Mouse (Mus musculus): ENCODE data around the gene 8030474K03Rik.
"Not testable (repeated sequence)": the region's sequence is repeated elsewhere in the genome, so short reads cannot be mapped to it uniquely, and the experiment has no call there.

8030474K03Rik gene

DNA sequence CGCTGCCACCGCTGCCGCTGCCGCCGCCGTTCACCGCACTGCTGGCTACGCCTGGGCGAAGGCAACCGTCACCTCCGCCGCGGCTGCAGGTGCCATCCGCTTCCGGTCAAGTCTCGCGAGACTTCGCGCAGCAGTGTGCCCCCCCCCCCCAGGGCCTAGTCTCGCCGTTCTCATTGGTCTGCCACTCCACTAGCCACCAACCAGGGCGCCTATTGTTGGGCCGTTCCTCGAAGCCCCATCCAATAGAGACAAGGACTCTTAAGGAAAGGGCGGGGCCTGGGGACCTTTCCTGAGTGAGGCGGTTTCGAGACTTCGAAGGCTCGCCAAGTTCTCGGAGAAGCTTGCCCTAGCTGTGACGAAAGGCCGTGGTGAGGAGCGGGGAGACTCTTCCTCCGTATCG is at the start of gene 8030474K03Rik, which contains the start of gene Gm4779:
Gene 8030474K03Rik, plus strand, starts transcription at position 315 of the 400 bp plus-strand sequence.
Gene Gm4779, minus strand, starts transcription at position 82 of the 400 bp plus-strand sequence.
- DNase-seq (ENCODE audit: low read depth, low spot score), result no peak

DNA sequence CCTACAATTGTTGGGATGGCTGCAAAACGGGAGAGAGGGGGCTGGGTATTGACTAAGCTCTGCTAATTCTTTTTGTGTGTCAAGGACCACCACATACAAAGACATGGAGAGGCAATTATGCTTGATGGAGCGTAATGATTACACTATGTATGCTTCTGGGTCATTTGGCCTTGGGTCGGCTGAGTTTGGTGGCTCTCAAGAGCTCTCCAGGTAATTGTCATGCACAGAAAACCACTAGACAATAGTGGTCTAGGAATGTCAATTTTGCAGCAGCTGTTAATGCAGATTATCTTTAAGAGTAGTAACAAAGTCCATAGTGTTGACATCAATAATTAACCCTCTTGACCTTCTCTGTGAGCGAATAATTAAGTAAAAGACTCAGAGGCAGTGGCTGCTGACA is 44.3 kb upstream of the 8030474K03Rik start:
- no peak for DNase-seq (ENCODE audit: low read depth, low spot score)

DNA sequence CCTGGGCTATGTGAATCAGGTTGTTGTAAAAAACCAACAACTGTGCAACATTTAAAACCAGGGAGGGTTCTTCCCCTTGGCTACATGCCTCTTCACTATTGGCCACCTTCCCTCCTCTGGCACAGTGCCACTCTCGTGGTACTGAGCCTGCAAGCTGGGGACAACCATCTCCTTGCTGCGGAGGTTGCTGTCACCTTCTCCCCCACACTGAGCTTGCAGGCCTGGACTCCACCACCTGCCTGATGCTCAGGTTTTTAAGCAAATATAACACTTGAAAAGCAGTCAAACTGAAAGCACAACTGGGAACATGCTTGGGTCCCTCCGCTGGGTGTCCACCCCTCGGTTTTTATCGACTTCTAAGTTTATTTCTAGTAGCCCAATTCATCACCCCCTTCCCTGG is 40.0 kb upstream of the 8030474K03Rik start:
- DNase-seq (ENCODE audit: low read depth, low spot score), result no peak

DNA sequence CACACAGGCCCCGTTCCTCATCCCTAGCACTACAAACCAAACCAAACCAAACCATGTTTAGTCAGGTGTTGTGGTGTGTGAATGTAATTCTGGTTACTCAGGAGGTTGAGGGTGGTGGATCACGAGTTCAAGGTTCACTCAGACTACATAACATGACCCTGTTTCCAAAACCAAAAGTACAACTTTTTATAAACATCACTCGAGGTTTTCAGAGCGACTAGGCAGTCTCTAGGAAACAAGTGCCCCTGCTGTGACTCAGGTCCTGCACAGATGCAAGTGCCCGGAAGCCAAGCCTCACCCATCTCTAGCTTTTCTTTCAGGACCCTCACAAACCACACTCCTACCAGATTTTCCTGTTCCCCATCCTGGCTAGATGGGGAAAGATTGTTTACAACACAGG is 29.8 kb upstream of the 8030474K03Rik start:
- DNase-seq (ENCODE audit: low read depth, low spot score), result no peak

DNA sequence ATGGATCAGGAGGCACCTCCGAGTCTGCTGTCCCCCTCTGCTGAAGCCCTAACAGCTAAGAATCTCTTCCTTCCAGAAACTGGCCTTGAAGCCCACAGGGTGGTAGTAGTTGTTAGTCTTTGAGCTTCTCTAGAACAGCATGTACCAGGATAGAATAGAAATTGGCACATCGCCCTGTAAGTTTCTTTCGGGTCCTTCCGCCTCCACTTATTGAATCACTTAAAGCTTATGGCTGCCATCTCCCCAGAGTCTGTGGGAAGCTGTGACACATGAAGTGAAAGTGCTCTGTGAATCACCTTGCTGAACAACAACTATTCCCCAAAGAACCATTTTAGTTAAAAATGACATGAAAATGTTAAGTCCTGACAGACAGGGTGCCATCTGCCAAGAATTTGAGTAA is 29.3 kb upstream of the 8030474K03Rik start:
- no peak for DNase-seq (ENCODE audit: low read depth, low spot score)

DNA sequence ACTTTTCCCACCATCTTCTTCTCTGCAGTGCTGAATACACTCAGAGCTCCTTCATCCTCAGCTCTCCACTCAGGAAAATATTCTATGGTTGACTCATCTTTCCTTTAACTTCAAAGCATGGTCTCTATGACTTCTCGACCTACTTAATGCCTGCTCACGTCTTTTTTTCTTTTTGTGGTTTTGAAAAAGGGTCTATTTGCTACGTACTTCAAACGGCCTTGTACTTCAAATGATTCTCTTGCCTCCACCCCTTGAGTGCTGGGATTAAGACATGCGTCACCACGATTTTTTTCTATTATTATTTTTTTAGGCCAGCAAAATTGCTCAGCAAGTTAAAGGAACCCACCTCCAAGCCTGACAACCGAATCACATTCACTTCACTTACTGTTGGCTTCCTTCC is 27.2 kb upstream of the 8030474K03Rik start:
- no peak for DNase-seq (ENCODE audit: low read depth, low spot score)

DNA sequence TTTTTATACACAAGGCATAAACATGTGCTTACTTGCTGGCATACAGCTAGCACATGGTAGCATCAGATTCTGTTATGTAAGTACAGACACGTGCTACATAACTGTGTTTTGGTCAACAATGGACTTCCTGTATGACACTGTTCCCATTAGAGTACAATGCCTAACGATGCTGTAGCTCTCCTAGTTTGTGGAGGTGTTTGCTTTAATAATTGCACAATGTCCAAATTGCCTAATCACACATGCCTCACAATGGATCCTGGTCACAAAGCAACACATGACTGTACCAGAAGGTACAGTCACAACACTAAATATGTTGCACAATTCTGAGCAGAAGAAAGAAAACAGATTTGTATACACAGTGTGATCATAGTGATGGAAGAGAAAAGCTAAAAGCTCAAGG is 25.0 kb upstream of the 8030474K03Rik start:
- no peak for DNase-seq (ENCODE audit: low read depth, low spot score)

DNA sequence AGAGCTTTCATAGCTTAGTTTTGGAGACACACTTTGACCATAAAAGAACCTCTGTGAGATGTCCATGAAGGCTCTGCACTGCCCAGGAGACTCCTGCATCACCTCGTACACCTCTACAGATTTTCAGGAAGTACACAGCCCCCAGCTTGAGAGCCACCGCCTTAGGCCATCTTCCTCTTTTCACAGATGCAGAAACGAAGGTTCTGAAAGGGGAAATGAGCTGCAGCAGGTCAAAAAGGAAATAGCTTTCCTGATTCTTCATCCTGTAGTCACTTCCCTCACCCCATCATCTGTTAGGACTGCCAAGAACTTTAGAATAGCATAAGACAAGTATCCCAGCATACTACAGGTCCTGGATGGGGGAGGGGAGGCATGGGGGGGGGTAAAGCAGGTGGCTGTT is 24.1 kb upstream of the 8030474K03Rik start:
- no peak for DNase-seq (ENCODE audit: low read depth, low spot score)

DNA sequence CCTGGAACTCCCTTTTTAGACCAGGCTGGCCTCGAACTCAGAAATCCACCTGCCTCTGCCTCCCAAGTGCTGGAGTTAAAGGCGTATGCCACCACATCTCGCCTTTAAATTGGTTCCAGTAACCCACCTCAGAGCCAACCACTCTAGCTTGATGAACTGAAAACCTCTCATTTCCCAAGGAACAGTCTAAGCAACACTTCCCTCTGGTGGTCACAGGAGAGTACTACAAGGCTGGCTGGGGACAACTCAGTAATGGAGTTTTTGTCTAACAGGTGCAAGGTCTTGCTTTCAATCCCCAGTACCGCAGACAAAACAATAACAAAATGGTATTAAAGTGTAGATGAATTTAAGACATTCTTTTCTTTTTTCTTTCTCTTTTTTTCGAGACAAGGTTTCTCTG is 22.4 kb upstream of the 8030474K03Rik start:
- DNase-seq (ENCODE audit: low read depth, low spot score), result peak; percentile 30

DNA sequence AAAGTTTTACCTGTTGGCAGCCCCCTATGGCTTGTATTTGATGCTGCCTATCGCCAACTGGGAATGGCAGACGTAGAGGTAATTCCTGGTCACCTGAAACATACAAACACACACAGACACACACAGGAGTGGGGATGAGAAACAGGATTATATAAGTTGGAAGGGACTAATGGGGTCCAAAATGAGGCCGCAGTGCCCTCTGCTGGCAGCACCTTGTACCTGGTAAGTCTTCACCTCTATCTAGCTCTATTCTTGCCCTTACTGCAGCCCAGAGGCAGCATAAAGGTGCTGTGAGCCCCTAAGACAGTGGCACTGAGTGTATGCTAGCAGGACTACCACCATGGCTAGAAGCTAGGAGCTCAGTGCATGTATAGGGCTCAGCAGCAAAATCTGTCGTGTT is 2.9 kb upstream of the 8030474K03Rik start:
- peak; percentile 36 for DNase-seq (ENCODE audit: low read depth, low spot score)

DNA sequence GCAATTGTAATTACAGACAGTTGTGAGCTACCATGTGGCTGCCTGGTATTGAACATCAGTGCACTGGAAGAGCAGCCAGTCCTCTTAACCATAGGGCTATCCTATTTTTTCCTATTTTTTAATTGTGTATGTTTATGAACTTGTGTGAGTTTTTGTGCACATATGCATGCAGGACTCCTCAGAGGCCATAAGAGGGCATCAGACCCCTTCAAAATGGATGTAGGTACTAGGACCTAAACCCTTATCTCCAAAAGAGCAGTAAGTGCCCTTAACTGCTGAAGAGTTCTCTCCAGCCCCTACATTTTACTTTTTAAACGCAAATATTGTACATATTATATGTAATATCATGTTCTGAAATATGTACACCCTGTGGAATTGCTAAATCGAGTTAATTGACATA is 11.1 kb downstream of the 8030474K03Rik start:
- DNase-seq (ENCODE audit: low read depth, low spot score), result peak; percentile 1

DNA sequence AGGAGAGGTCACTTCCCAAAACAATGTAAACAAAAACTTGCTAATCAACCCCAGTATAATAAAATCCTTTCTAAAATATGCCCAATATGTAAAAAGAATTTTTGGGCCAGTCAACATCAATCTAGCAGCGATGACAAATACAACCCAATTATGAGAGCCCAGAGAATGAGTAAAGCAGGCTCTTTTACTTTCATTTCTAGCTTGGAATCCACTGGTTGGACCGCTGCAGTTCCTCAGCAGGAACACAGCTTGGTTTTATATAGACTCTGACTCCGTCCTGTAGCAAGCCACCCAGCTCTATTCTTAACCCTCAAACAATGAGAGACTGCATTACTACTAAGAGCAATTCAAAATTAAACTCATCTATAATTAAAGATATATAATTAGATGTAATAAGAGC is 17.3 kb downstream of the 8030474K03Rik start:
- DNase-seq (ENCODE audit: low read depth, low spot score), result no peak

DNA sequence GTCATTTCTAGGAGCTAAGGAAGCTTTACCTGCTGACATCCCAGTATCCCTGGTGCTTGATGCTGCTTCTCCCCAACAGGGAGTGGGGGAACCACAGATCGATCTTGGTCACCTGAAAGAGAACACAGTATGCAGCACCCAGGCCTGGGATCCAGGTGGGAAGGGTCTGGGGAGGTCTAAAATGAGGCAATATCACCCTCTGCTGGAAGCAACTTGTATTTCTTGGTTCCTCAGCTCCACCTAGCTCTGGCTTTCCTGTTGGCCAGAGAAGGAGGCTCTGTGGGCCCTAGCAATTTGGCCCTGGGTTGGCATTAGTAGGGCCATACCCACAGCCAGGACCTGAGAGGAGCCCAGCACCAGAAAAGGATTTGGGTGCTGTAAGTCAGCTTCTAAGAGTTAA is 24.7 kb downstream of the 8030474K03Rik start:
- DNase-seq (ENCODE audit: low read depth, low spot score), result peak; percentile 8

DNA sequence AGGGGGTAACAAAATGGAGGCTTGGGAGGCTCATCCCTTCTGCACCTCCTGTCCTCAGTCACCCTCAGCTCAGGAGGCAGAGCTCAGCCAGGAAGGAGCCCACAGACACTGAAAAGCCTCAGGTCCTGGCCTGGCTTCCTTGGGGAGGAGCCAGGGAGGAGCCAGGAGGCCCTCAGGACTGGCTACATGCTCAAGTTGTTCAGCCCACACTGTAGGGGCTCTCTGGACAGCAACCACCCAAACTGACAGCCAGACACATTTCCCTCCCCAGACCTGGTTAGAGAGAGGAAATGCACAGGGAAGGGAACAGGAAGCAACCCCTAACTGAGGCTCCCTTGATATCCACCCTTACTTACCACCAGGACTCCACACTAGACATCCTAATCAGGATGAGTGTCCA is 25.5 kb downstream of the 8030474K03Rik start:
- DNase-seq (ENCODE audit: low read depth, low spot score), result not testable (repeated sequence)

DNA sequence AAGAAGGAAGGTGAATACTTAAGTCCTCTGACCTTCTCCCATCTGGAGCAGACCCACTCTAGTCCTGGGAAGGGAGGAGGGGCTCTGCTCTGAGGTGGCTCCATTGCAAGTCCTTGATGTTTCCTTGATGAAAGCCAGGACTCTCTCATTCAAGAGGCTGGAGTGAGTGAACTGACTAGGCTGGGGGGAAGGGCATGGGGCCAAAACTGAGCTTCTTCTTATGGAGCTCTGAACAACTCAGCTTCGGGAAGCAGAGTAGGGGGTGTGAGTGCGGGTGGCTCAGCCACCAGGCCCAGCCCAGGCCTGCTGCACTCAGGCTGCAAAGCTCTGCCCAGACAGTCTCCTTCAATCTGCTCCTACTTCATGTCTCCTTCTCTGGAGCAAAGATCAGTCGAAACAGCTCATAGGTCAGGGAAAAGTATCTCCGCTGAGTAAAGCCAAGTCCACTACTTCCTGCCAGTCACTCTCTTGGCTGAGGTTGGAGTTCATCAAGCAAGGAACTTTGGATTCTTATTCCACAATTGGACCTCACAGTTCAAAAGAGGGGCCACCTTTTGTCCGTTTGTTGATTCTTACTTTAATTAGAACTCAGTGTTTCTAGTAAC is 52.8 kb downstream of the 8030474K03Rik start:
- DNase-seq (ENCODE audit: low read depth, low spot score), result no peak
